Mouse (Mus musculus) MEL (cell line): ENCODE results near the gene Fbxw7. TPM values are rescaled to one million over a fixed set of nuclear protein-coding genes. Genes with fewer than 3 reads are reported as not detected.

ENCODE experiments used
- DNase-seq: peaks from one replicate; pipeline ENCODE4 v3.0.0; 2011; ENCODE audit warnings: low read depth, low spot score
- H3K27ac ChIP-seq: 2 replicates; pipeline ENCODE4 v1.5.1; 2012; ENCODE audit warnings: low read depth, mild to moderate bottlenecking, control low read depth, low read length, moderate library complexity; ENCODE audit not compliant: control insufficient read depth
- H3K27me3 ChIP-seq, 2 experiments: fragments of 150-350 bp in 1 of 2; sonication (generic) in 1 of 2; 2 replicates each; pipeline ENCODE4 v1.6.1; 2012; ENCODE audit warnings: low read length in 2 of 2, mild to moderate bottlenecking in 2 of 2, improper control_type of control experiment in 1 of 2, moderate library complexity in 1 of 2; ENCODE audit not compliant: insufficient read depth in 2 of 2, control insufficient read depth in 1 of 2
- H3K36me3 ChIP-seq, 2 experiments: 2 replicates each; pipeline ENCODE4 v1.6.1; 2012 to 2014; ENCODE audit warnings: low read length in 2 of 2, improper control_type of control experiment in 1 of 2, inconsistent platforms in 1 of 2, mild to moderate bottlenecking in 1 of 2; ENCODE audit not compliant: insufficient read depth in 2 of 2, control insufficient read depth in 1 of 2
- H3K4me1 ChIP-seq, 2 experiments: fragments of 150-350 bp in 1 of 2; sonication (generic) in 1 of 2; 2 replicates each; pipeline ENCODE4 v1.6.1; 2012; ENCODE audit warnings: low read length in 2 of 2, improper control_type of control experiment in 1 of 2, mild to moderate bottlenecking in 1 of 2; ENCODE audit not compliant: insufficient read depth in 2 of 2, control insufficient read depth in 1 of 2
- H3K4me3 ChIP-seq, 2 experiments: fragments of 150-350 bp in 1 of 2; sonication (generic) in 1 of 2; 2 replicates each; pipeline ENCODE4 v1.5.1; 2012; ENCODE audit warnings: low read depth in 2 of 2, low read length in 2 of 2, mild to moderate bottlenecking in 2 of 2, moderate library complexity in 2 of 2, control low read depth in 1 of 2, improper control_type of control experiment in 1 of 2; ENCODE audit not compliant: control insufficient read depth in 1 of 2, insufficient read depth in 1 of 2
- H3K79me2 ChIP-seq: 2 replicates; pipeline ENCODE4 v1.6.1; 2012; ENCODE audit warnings: mild to moderate bottlenecking, low read length, moderate library complexity; ENCODE audit not compliant: control insufficient read depth, poor library complexity, insufficient read depth
- H3K9ac ChIP-seq: 2 replicates; pipeline ENCODE4 v1.6.1; 2012; ENCODE audit warnings: low read depth, mild to moderate bottlenecking, control low read depth, low read length, moderate library complexity; ENCODE audit not compliant: control insufficient read depth, poor library complexity, severe bottlenecking
- H3K9me3 ChIP-seq: fragments of 150-350 bp; sonication (generic); replicated peaks from 2 replicates; pipeline ENCODE4 v1.6.1; 2012; ENCODE audit warnings: mild to moderate bottlenecking, low read length, improper control_type of control experiment, moderate library complexity; ENCODE audit not compliant: insufficient read depth
- CTCF ChIP-seq, 3 experiments: IDR thresholded peaks in 2 of 3; conservative IDR thresholded peaks in 1 of 3; 2 replicates each; pipeline ENCODE4 v1.5.1; 2011 to 2012; ENCODE audit warnings: low read length in 3 of 3, low read depth in 2 of 3, mild to moderate bottlenecking in 2 of 3, improper control_type of control experiment in 1 of 3, inconsistent platforms in 1 of 3, mixed read lengths in 1 of 3, moderate library complexity in 1 of 3; ENCODE audit not compliant: control insufficient read depth in 1 of 3, insufficient read depth in 1 of 3, poor library complexity in 1 of 3, severe bottlenecking in 1 of 3
- E2F4 ChIP-seq: IDR thresholded peaks from 2 replicates; pipeline ENCODE4 v1.6.1; 2011; ENCODE audit warnings: low read depth, low read length, improper control_type of control experiment, borderline replicate concordance
- JUND ChIP-seq: IDR thresholded peaks from 2 replicates; pipeline ENCODE4 v1.6.1; 2011; ENCODE audit warnings: low read depth, mild to moderate bottlenecking, improper control_type of control experiment, low read length
- KAT2A ChIP-seq: conservative IDR thresholded peaks from 2 replicates; pipeline ENCODE4 v1.6.1; 2012; ENCODE audit warnings: low read depth, low read length, improper control_type of control experiment, inconsistent platforms
- MYC ChIP-seq: IDR thresholded peaks from 2 replicates; pipeline ENCODE4 v1.6.1; 2011; ENCODE audit warnings: low read depth, mild to moderate bottlenecking, low read length, improper control_type of control experiment, moderate library complexity
- NELFE ChIP-seq: IDR thresholded peaks from 2 replicates; pipeline ENCODE4 v1.6.1; 2011; ENCODE audit warnings: low read depth, low read length, improper control_type of control experiment
- POLR2A ChIP-seq, 2 experiments: IDR thresholded peaks; 2 replicates each; pipeline ENCODE4 v1.6.1; 2011 to 2012; ENCODE audit warnings: low read length in 2 of 2, mild to moderate bottlenecking in 2 of 2, control low read depth in 1 of 2, improper control_type of control experiment in 1 of 2, low read depth in 1 of 2, moderate library complexity in 1 of 2; ENCODE audit not compliant: control insufficient read depth in 1 of 2, insufficient read depth in 1 of 2, poor library complexity in 1 of 2
- RAD21 ChIP-seq: IDR thresholded peaks from 2 replicates; pipeline ENCODE4 v1.6.1; 2011; ENCODE audit warnings: mild to moderate bottlenecking, low read depth, low read length, improper control_type of control experiment
- SMC3 ChIP-seq: IDR thresholded peaks from 2 replicates; pipeline ENCODE4 v1.6.1; 2011; ENCODE audit warnings: low read depth, low read length, improper control_type of control experiment
- TAL1 ChIP-seq: IDR thresholded peaks from 2 replicates; pipeline ENCODE4 v1.6.1; 2012; ENCODE audit warnings: mild to moderate bottlenecking, inconsistent platforms, low read length, moderate library complexity, mixed read lengths
- TBP ChIP-seq: IDR thresholded peaks from 2 replicates; pipeline ENCODE4 v1.8.0; 2011; ENCODE audit warnings: low read depth, low read length, improper control_type of control experiment
- ZC3H11A ChIP-seq: IDR thresholded peaks from 2 replicates; pipeline ENCODE4 v1.6.1; 2012; ENCODE audit warnings: low read depth, mild to moderate bottlenecking, inconsistent platforms, low read length, improper control_type of control experiment
- polyA plus RNA-seq, 2 experiments: library from polyadenylated mRNA; stranded (reverse) in 1 of 2; unstranded in 1 of 2; fragments of >175 nt in 1 of 2; fragments of >200 nt in 1 of 2; gene quantifications; 2 replicates each; pipeline versions ENCODE4 v1.2.1 to v1.2.4; 2012; ENCODE audit warnings: low replicate concordance in 2 of 2, low read depth in 1 of 2; ENCODE audit not compliant: insufficient read length in 2 of 2, insufficient read depth in 1 of 2, missing spikeins in 1 of 2
- total RNA-seq: library from RNA; depleted of rRNA; stranded (reverse); fragments of 300-350 nt; gene quantifications from 2 replicates; pipeline ENCODE4 v1.2.3, GENCODE M21; 2012

Gene Fbxw7
- total and polyA plus RNA-seq, 3 experiments, result 11.8 to 14.5 TPM; not detected in 1

- Histone ChIP-seq H3K79me2 (peaks cover 1% of the 10 kb centered on the region; the same call in 1 of the 2 replicates), H3K27me3 (no peaks in the 10 kb centered on the region), H3K4me3 (no peak overlapping the region), H3K4me1 (no peaks in the 10 kb centered on the region), H3K27ac (no peak overlapping the region)
- no peak for DNase-seq
- TF ChIP-seq E2F4, result no peak
- TF ChIP-seq JUND, result no peak
- TF ChIP-seq, all 39 proteins: peak for 0
- H3K36me3 ChIP-seq, result peaks cover 0 to 2% of the 10 kb centered on the region in 2 experiments; a peak in 3 of 4 replicates
- no peak overlapping the region for H3K9ac ChIP-seq
- H3K9me3 ChIP-seq, result no peaks in the 10 kb centered on the region
These were observed 111.1 kb downstream of the Fbxw7 start for GRCm38 (mm10) chr3:84926140-84926539.

- H3K27me3 ChIP-seq, result no peaks in the 10 kb centered on the region
- TF ChIP-seq TAL1 (peak; percentile 43), MYC (no peak)
- DNase-seq, result no peak
- no peak overlapping the region for H3K4me3 ChIP-seq
- H3K27ac ChIP-seq, result no peak overlapping the region
- H3K4me1 ChIP-seq, result no peaks in the 10 kb centered on the region
- peaks cover 0 to 2% of the 10 kb centered on the region in 2 experiments; a peak in 3 of 4 replicates for H3K36me3 ChIP-seq
- H3K9ac ChIP-seq, result no peak overlapping the region
- H3K9me3 ChIP-seq, result no peaks in the 10 kb centered on the region
- peaks cover 1% of the 10 kb centered on the region; the same call in 1 of the 2 replicates for H3K79me2 ChIP-seq
These were observed 112.2 kb downstream of the Fbxw7 start for GRCm38 (mm10) chr3:84927168-84927794.

- no peak for TF ChIP-seq TBP
- TF ChIP-seq CTCF (IDR thresholded peaks at IDR 0.05 in 2 of 3, conservative IDR thresholded peaks at IDR 0.05 in 1 of 3; ENCODE audit: control insufficient read depth in 1 of 3, insufficient read depth in 1 of 3, low read depth in 2 of 3, low read length in 3 of 3, poor library complexity in 1 of 3, severe bottlenecking in 1 of 3), result peak in 2 of 3 experiments; percentile 31 to 37; a peak in 4 of 6 replicates
- no peak for TF ChIP-seq NELFE
- TF ChIP-seq POLR2A (IDR thresholded peaks at IDR 0.05; ENCODE audit: control insufficient read depth in 1 of 2, insufficient read depth in 1 of 2, low read depth in 1 of 2, low read length in 2 of 2, poor library complexity in 1 of 2), result no peak
- TF ChIP-seq RAD21, result peak; percentile 37
- no peak for TF ChIP-seq KAT2A
- peak; percentile 32 for TF ChIP-seq SMC3
- TF ChIP-seq ZC3H11A, result no peak
- TF ChIP-seq E2F4, result no peak
- Histone ChIP-seq H3K9ac (no peak overlapping the region), H3K27me3 (no peaks in the 10 kb centered on the region), H3K27ac (no peak overlapping the region), H3K4me1 (no peaks in the 10 kb centered on the region), H3K36me3 (peaks cover 0 to 2% of the 10 kb centered on the region in 2 experiments; a peak in 2 of 4 replicates), H3K79me2 (peaks cover 1% of the 10 kb centered on the region; the same call in 1 of the 2 replicates), H3K9me3 (no peaks in the 10 kb centered on the region), H3K4me3 (no peak overlapping the region)
- peak; percentile 32 for DNase-seq
These were observed 112.8 kb downstream of the Fbxw7 start for GRCm38 (mm10) chr3:84927901-84928300.
